Mouse (Mus musculus) forebrain, postnatal 0 days (tissue): ENCODE data around the gene Zmym6. TPM values are rescaled to one million over a fixed set of nuclear protein-coding genes. Genes with fewer than 3 reads are reported as not detected.

Experiments
- ATAC-seq: fragments of 200-750 bp; cut with Nextera tagmentation; 2 replicates; pipeline ENCODE4 v1.8.0; 2017; ENCODE audit warnings: mild to moderate bottlenecking, moderate library complexity
- DNase-seq: peaks from one replicate; pipeline ENCODE4 v3.0.0-alpha.2; 2015
- H3K27ac ChIP-seq: fragments of 300-500 bp; sonication (generic); 2 replicates; pipeline ENCODE4 v1.5.1; 2014; ENCODE audit warnings: low read depth, mild to moderate bottlenecking, antibody characterized with exemption, low read length, moderate library complexity, mixed read lengths
- H3K27me3 ChIP-seq: fragments of 300-500 bp; sonication (generic); 2 replicates; pipeline ENCODE4 v1.6.1; 2014; ENCODE audit warnings: mild to moderate bottlenecking, low read length, mixed read lengths; ENCODE audit not compliant: insufficient read depth
- H3K36me3 ChIP-seq: fragments of 300-500 bp; sonication (generic); 2 replicates; pipeline ENCODE4 v1.6.1; 2014; ENCODE audit warnings: mild to moderate bottlenecking, moderate library complexity; ENCODE audit not compliant: insufficient read depth
- H3K4me1 ChIP-seq: fragments of 300-500 bp; sonication (generic); 2 replicates; pipeline ENCODE4 v1.6.1; 2014; ENCODE audit warnings: antibody characterized with exemption; ENCODE audit not compliant: insufficient read depth
- H3K4me2 ChIP-seq: fragments of 300-500 bp; sonication (generic); 2 replicates; pipeline ENCODE4 v1.6.1; 2014; ENCODE audit warnings: low read depth, mild to moderate bottlenecking, moderate library complexity
- H3K4me3 ChIP-seq: fragments of 300-500 bp; sonication (generic); 2 replicates; pipeline ENCODE4 v1.5.1; 2014; ENCODE audit warnings: low read depth, low read length, mixed read lengths
- H3K9ac ChIP-seq: fragments of 300-500 bp; sonication (generic); 2 replicates; pipeline ENCODE4 v1.6.1; 2014; ENCODE audit warnings: mild to moderate bottlenecking
- H3K9me3 ChIP-seq: fragments of 300-500 bp; sonication (generic); 2 replicates; pipeline ENCODE4 v1.6.1; 2016; ENCODE audit warnings: low read length
- CTCF ChIP-seq: sonication (generic); IDR thresholded peaks from 2 replicates; pipeline ENCODE4 v1.5.1; 2016; ENCODE audit warnings: antibody characterized with exemption, control low read depth, low read depth
- WGBS: fragments of 180-500 bp; shearing (Covaris S2); extraction: QIAGEN DNeasy Blood & Tissue Kit; methylation state at CpG from one replicate; pipeline ENCODE4 v1.1.7; 2014; 5-methylcytosine and 5-hydroxymethylcytosine counted together
- polyA plus RNA-seq: library from polyadenylated mRNA; unstranded; fragments of >200 nt; fragmentation: Nextera tagmentation; extraction: Ambion mirVana; gene quantifications from 2 replicates; pipeline ENCODE4 v1.2.1, GENCODE M21; 2015
- total RNA-seq: library from RNA; depleted of rRNA; stranded (reverse); fragments of >200 nt; gene quantifications from 2 replicates; pipeline ENCODE4 v1.2.3, GENCODE M21; 2014; rRNA removed

Zmym6 gene
- total RNA-seq (26.9 and 46.3 TPM in 2 replicates), polyA plus RNA-seq (9.6 and 17.1 TPM in 2 replicates)

GRCm38 (mm10) chr4:127076875-127077548 is at the start of gene Zmym6:
Zmym6 (plus strand) TSS chr4:127077383.
- Histone ChIP-seq H3K27me3 (no peaks in the 10 kb centered on the region), H3K4me1 (no peaks in the 10 kb centered on the region), H3K4me3 (peak within 1 kb of the TSS; percentile 64), H3K9me3 (no peaks in the 10 kb centered on the region), H3K27ac (peak within 1 kb of the TSS; percentile 96), H3K9ac (peak within 1 kb of the TSS; percentile 60), H3K4me2 (peak within 1 kb of the TSS; percentile 70), H3K36me3 (no peaks in the 10 kb centered on the region)
- under 1% methylated on average over 46 of the region's 46 CpGs for WGBS
- TF ChIP-seq CTCF: peak; percentile 40
- peak; percentile 98 for ATAC-seq
- DNase-seq: peak; percentile 100

GRCm38 (mm10) chr4:127037158-127037557 is 40.0 kb upstream of the Zmym6 start:
- WGBS: 96% methylated on average over 3 of the region's 3 CpGs
- no peak for TF ChIP-seq CTCF
- Histone ChIP-seq H3K36me3 (peaks cover 67% of the 10 kb centered on the region), H3K4me2 (no peak overlapping the region), H3K4me1 (no peaks in the 10 kb centered on the region), H3K9me3 (no peaks in the 10 kb centered on the region), H3K27ac (no peak overlapping the region), H3K4me3 (no peak overlapping the region), H3K9ac (no peak overlapping the region), H3K27me3 (no peaks in the 10 kb centered on the region)
- DNase-seq (no peak), ATAC-seq (no peak)

- no peak; the same call in 1 of the 2 replicates for ATAC-seq
- TF ChIP-seq CTCF: no peak
- H3K4me1 ChIP-seq: no peaks in the 10 kb centered on the region
- H3K36me3 ChIP-seq: peaks cover 58% of the 10 kb centered on the region
- no peak overlapping the region for H3K4me2 ChIP-seq
- H3K4me3 ChIP-seq: no peak overlapping the region
- H3K27ac ChIP-seq: no peak overlapping the region
- WGBS: 79% methylated on average over 8 of the region's 8 CpGs
- H3K9ac ChIP-seq: no peak overlapping the region
- no peaks in the 10 kb centered on the region for H3K9me3 ChIP-seq
- no peaks in the 10 kb centered on the region for H3K27me3 ChIP-seq
- DNase-seq: peak; percentile 24
Observed at GRCm38 (mm10) chr4:127037908-127038827, 39.0 kb upstream of the Zmym6 start.

- no peak for TF ChIP-seq CTCF
- no peak for DNase-seq
- Histone ChIP-seq H3K4me3 (no peak overlapping the region), H3K4me2 (no peak overlapping the region), H3K9me3 (no peaks in the 10 kb centered on the region), H3K27ac (no peak overlapping the region), H3K27me3 (no peaks in the 10 kb centered on the region), H3K9ac (no peak overlapping the region), H3K36me3 (peaks cover 51% of the 10 kb centered on the region), H3K4me1 (no peaks in the 10 kb centered on the region)
- WGBS: 88% methylated on average over 3 of the region's 3 CpGs
- no peak for ATAC-seq
Observed at GRCm38 (mm10) chr4:127038828-127039349, 38.3 kb upstream of the Zmym6 start.

GRCm38 (mm10) chr4:127039871-127040483 is 37.2 kb upstream of the Zmym6 start:
- no peak overlapping the region for H3K4me2 ChIP-seq
- no peak overlapping the region for H3K4me3 ChIP-seq
- DNase-seq (no peak), ATAC-seq (no peak)
- 87% methylated on average over 3 of the region's 3 CpGs for WGBS
- H3K36me3 ChIP-seq: peaks cover 42% of the 10 kb centered on the region
- no peak for TF ChIP-seq CTCF
- H3K9me3 ChIP-seq: no peaks in the 10 kb centered on the region
- no peaks in the 10 kb centered on the region for H3K4me1 ChIP-seq
- H3K27ac ChIP-seq: no peak overlapping the region
- H3K27me3 ChIP-seq: no peaks in the 10 kb centered on the region
- H3K9ac ChIP-seq: no peak overlapping the region

- no peak for ATAC-seq
- no peak overlapping the region for H3K9ac ChIP-seq
- WGBS: 84% methylated on average over 4 of the region's 4 CpGs
- TF ChIP-seq CTCF: no peak
- H3K27me3 ChIP-seq: no peaks in the 10 kb centered on the region
- no peak overlapping the region for H3K4me2 ChIP-seq
- H3K36me3 ChIP-seq: peaks cover 24% of the 10 kb centered on the region
- no peaks in the 10 kb centered on the region for H3K9me3 ChIP-seq
- no peak overlapping the region for H3K4me3 ChIP-seq
- DNase-seq: no peak
- no peak overlapping the region for H3K27ac ChIP-seq
- H3K4me1 ChIP-seq: no peaks in the 10 kb centered on the region
Observed at GRCm38 (mm10) chr4:127043540-127043939, 33.6 kb upstream of the Zmym6 start.
